Mouse (Mus musculus): ENCODE results near the gene Hk1. TPM values are rescaled to one million over a fixed set of nuclear protein-coding genes. Genes with fewer than 3 reads are reported as not detected.

The Hk1 gene
- polyA plus RNA-seq, 1 experiment from 2014 or later = 38.0 TPM

- ATAC-seq (ENCODE audit: insufficient number of reproducible peaks, insufficient read depth, low FRiP score, low TSS enrichment, low read depth) = no peak
- H3K4me2 ChIP-seq = no peak overlapping the region
- no peaks in the 10 kb centered on the region; the same call in 1 of the 2 replicates for H3K27me3 ChIP-seq
- H3K27ac ChIP-seq = no peak overlapping the region
- H3K9ac ChIP-seq (replicated peaks) = no peak overlapping the region
- WGBS = 95% methylated on average over 3 of the region's 3 CpGs
- H3K9me3 ChIP-seq = no peaks in the 10 kb centered on the region
- no peaks in the 10 kb centered on the region for H3K36me3 ChIP-seq
- H3K4me1 ChIP-seq (replicated peaks) = no peaks in the 10 kb centered on the region
- no peak overlapping the region for H3K4me3 ChIP-seq (replicated peaks)
These were observed 141.0 kb downstream of the Hk1 start for GRCm38 (mm10) chr10:62238688-62239087.

- no peak overlapping the region for H3K9ac ChIP-seq (replicated peaks)
- WGBS = 81% methylated on average over 10 of the region's 10 CpGs
- H3K4me3 ChIP-seq (replicated peaks) = no peak overlapping the region
- H3K36me3 ChIP-seq = no peaks in the 10 kb centered on the region
- no peaks in the 10 kb centered on the region for H3K4me1 ChIP-seq (replicated peaks)
- no peak for ATAC-seq (ENCODE audit: insufficient number of reproducible peaks, insufficient read depth, low FRiP score, low TSS enrichment, low read depth)
- H3K4me2 ChIP-seq = no peak overlapping the region
- H3K27me3 ChIP-seq = no peaks in the 10 kb centered on the region; the same call in 1 of the 2 replicates
- H3K27ac ChIP-seq = no peak overlapping the region
- H3K9me3 ChIP-seq = no peaks in the 10 kb centered on the region
These were observed 142.5 kb downstream of the Hk1 start for GRCm38 (mm10) chr10:62237205-62237604.

- Histone ChIP-seq H3K27ac (no peak overlapping the region), H3K9ac (replicated peaks) (no peak overlapping the region), H3K4me3 (replicated peaks) (no peak overlapping the region), H3K27me3 (no peaks in the 10 kb centered on the region), H3K9me3 (no peaks in the 10 kb centered on the region), H3K4me1 (replicated peaks) (peaks cover 3% of the 10 kb centered on the region; the same call in 1 of the 2 replicates), H3K36me3 (no peaks in the 10 kb centered on the region), H3K4me2 (no peak overlapping the region)
- 89% methylated on average over 6 of the region's 6 CpGs for WGBS
- no peak for ATAC-seq (ENCODE audit: insufficient number of reproducible peaks, insufficient read depth, low FRiP score, low TSS enrichment, low read depth)
These were observed 143.5 kb downstream of the Hk1 start for GRCm38 (mm10) chr10:62236165-62236564.

- no peaks in the 10 kb centered on the region for H3K36me3 ChIP-seq
- H3K9me3 ChIP-seq = no peaks in the 10 kb centered on the region
- peak overlapping the region; percentile 93 for H3K4me2 ChIP-seq
- H3K9ac ChIP-seq (replicated peaks) = no peak overlapping the region
- WGBS = 70% methylated on average over 3 of the region's 3 CpGs
- no peak overlapping the region for H3K4me3 ChIP-seq (replicated peaks)
- no peak for ATAC-seq (ENCODE audit: insufficient number of reproducible peaks, insufficient read depth, low FRiP score, low TSS enrichment, low read depth)
- 0 out of 2 replicates have a peak, but pooled peaks cover 2% of the 10 kb centered on the region for H3K27me3 ChIP-seq
- no peak overlapping the region for H3K27ac ChIP-seq
- peaks cover 3% of the 10 kb centered on the region; the same call in 1 of the 2 replicates for H3K4me1 ChIP-seq (replicated peaks)
These were observed 147.9 kb downstream of the Hk1 start for GRCm38 (mm10) chr10:62231811-62232210.

- Histone ChIP-seq H3K4me2 (peak overlapping the region; percentile 93), H3K9me3 (no peaks in the 10 kb centered on the region), H3K36me3 (no peaks in the 10 kb centered on the region), H3K9ac (replicated peaks) (peak overlapping the region; percentile 8; the same call in 1 of the 2 replicates), H3K4me3 (replicated peaks) (peak overlapping the region; percentile 66), H3K27ac (no peak overlapping the region), H3K4me1 (replicated peaks) (peaks cover 3% of the 10 kb centered on the region; the same call in 1 of the 2 replicates), H3K27me3 (0 out of 2 replicates have a peak, but pooled peaks cover 2% of the 10 kb centered on the region)
- WGBS = 4% methylated on average over 13 of the region's 13 CpGs
- no peak; the same call in 1 of the 2 replicates for ATAC-seq (ENCODE audit: insufficient number of reproducible peaks, insufficient read depth, low FRiP score, low TSS enrichment, low read depth)
These were observed 148.3 kb downstream of the Hk1 start for GRCm38 (mm10) chr10:62231395-62231732.

- H3K9me3 ChIP-seq = no peaks in the 10 kb centered on the region
- H3K4me2 ChIP-seq = peak within 1 kb of the TSS; percentile 93
- H3K36me3 ChIP-seq = no peaks in the 10 kb centered on the region
- H3K9ac ChIP-seq (replicated peaks) = peak within 1 kb of the TSS; percentile 73
- H3K27ac ChIP-seq = no peak within 1 kb of the TSS
- H3K4me1 ChIP-seq (replicated peaks) = peaks cover 3% of the 10 kb centered on the region; the same call in 1 of the 2 replicates
- 0 out of 2 replicates have a peak, but pooled peaks cover 2% of the 10 kb centered on the region for H3K27me3 ChIP-seq
- under 1% methylated on average over 59 of the region's 59 CpGs for WGBS
- ATAC-seq (ENCODE audit: insufficient number of reproducible peaks, insufficient read depth, low FRiP score, low TSS enrichment, low read depth) = peak; percentile 96
- peak within 1 kb of the TSS; percentile 66 for H3K4me3 ChIP-seq (replicated peaks)
These were observed 148.9 kb downstream of the Hk1 start, which contains the start of gene Tspan15 for GRCm38 (mm10) chr10:62230708-62231394. Gene Tspan15, minus strand, starts transcription at chr10:62231251.

GRCm38 (mm10) chr10:62228126-62228525 is 151.6 kb downstream of the Hk1 start:
- Histone ChIP-seq H3K9me3 (no peaks in the 10 kb centered on the region), H3K27ac (no peak overlapping the region), H3K9ac (replicated peaks) (no peak overlapping the region; the same call in 1 of the 2 replicates), H3K4me2 (no peak overlapping the region), H3K27me3 (0 out of 2 replicates have a peak, but pooled peaks cover 2% of the 10 kb centered on the region), H3K4me1 (replicated peaks) (peaks cover 7% of the 10 kb centered on the region), H3K4me3 (replicated peaks) (no peak overlapping the region), H3K36me3 (no peaks in the 10 kb centered on the region)
- no peak for ATAC-seq (ENCODE audit: insufficient number of reproducible peaks, insufficient read depth, low FRiP score, low TSS enrichment, low read depth)
- 52% methylated on average over 6 of the region's 6 CpGs for WGBS

- 0 out of 2 replicates have a peak, but pooled peaks cover 2% of the 10 kb centered on the region for H3K27me3 ChIP-seq
- WGBS = 54% methylated on average over 7 of the region's 7 CpGs
- no peak overlapping the region for H3K27ac ChIP-seq
- H3K4me2 ChIP-seq = no peak overlapping the region
- no peaks in the 10 kb centered on the region for H3K36me3 ChIP-seq
- no peak for ATAC-seq (ENCODE audit: insufficient number of reproducible peaks, insufficient read depth, low FRiP score, low TSS enrichment, low read depth)
- H3K4me3 ChIP-seq (replicated peaks) = no peak overlapping the region
- no peaks in the 10 kb centered on the region for H3K9me3 ChIP-seq
- no peak overlapping the region for H3K9ac ChIP-seq (replicated peaks)
- H3K4me1 ChIP-seq (replicated peaks) = peaks cover 4% of the 10 kb centered on the region
These were observed 153.9 kb downstream of the Hk1 start for GRCm38 (mm10) chr10:62225839-62226238.

GRCm38 (mm10) chr10:62224231-62224630 is 155.5 kb downstream of the Hk1 start:
- Histone ChIP-seq H3K27me3 (no peaks in the 10 kb centered on the region), H3K27ac (no peak overlapping the region), H3K9me3 (no peaks in the 10 kb centered on the region), H3K4me3 (replicated peaks) (no peak overlapping the region), H3K4me1 (replicated peaks) (peaks cover 4% of the 10 kb centered on the region), H3K4me2 (no peak overlapping the region), H3K9ac (replicated peaks) (no peak overlapping the region), H3K36me3 (no peaks in the 10 kb centered on the region)
- 44% methylated on average over 6 of the region's 6 CpGs for WGBS
- no peak for ATAC-seq (ENCODE audit: insufficient number of reproducible peaks, insufficient read depth, low FRiP score, low TSS enrichment, low read depth)

- 78% methylated on average over 17 of the region's 17 CpGs for WGBS
- no peak overlapping the region for H3K27ac ChIP-seq
- H3K4me1 ChIP-seq (replicated peaks) = peaks cover 4% of the 10 kb centered on the region
- no peak overlapping the region for H3K4me2 ChIP-seq
- H3K9me3 ChIP-seq = no peaks in the 10 kb centered on the region
- no peaks in the 10 kb centered on the region for H3K27me3 ChIP-seq
- no peak overlapping the region for H3K4me3 ChIP-seq (replicated peaks)
- H3K36me3 ChIP-seq = no peaks in the 10 kb centered on the region
- no peak for ATAC-seq (ENCODE audit: insufficient number of reproducible peaks, insufficient read depth, low FRiP score, low TSS enrichment, low read depth)
- H3K9ac ChIP-seq (replicated peaks) = no peak overlapping the region
These were observed 156.9 kb downstream of the Hk1 start for GRCm38 (mm10) chr10:62222777-62223176.

GRCm38 (mm10) chr10:62221647-62222046 is 158.1 kb downstream of the Hk1 start:
- Histone ChIP-seq H3K4me2 (no peak overlapping the region), H3K27ac (no peak overlapping the region), H3K9me3 (no peaks in the 10 kb centered on the region), H3K36me3 (no peaks in the 10 kb centered on the region), H3K4me3 (replicated peaks) (no peak overlapping the region), H3K27me3 (no peaks in the 10 kb centered on the region), H3K4me1 (replicated peaks) (peaks cover 4% of the 10 kb centered on the region), H3K9ac (replicated peaks) (no peak overlapping the region)
- no peak for ATAC-seq (ENCODE audit: insufficient number of reproducible peaks, insufficient read depth, low FRiP score, low TSS enrichment, low read depth)
- WGBS = 90% methylated on average over 2 of the region's 2 CpGs
